Mouse (Mus musculus): ENCODE measurements around the gene Gpr22.

Gpr22 gene

DNA sequence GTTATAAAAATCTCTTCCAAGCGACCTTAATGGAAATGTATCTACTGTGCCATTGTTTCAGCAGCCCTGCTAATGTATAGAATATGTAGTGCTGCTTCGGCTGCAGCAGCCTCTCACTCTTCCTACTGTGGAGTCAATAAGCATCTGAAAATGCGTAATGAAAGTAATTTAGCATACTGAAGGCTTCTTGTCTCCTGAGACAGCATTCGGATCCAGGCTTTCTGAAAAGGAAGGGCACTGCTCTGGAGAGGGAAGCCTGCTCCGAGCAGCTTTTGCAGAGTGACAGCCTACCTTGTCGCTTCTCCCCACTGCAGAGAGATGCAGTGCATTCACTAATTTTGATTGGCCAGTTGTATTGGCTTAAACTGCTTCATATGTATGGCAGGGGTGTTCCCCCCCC, at the start of gene Gpr22:
Gpr22 (minus strand) TSS at position 348 of the 400 bp plus-strand sequence.
- no peak for DNase-seq (ENCODE audit: low read depth, low spot score)

DNA sequence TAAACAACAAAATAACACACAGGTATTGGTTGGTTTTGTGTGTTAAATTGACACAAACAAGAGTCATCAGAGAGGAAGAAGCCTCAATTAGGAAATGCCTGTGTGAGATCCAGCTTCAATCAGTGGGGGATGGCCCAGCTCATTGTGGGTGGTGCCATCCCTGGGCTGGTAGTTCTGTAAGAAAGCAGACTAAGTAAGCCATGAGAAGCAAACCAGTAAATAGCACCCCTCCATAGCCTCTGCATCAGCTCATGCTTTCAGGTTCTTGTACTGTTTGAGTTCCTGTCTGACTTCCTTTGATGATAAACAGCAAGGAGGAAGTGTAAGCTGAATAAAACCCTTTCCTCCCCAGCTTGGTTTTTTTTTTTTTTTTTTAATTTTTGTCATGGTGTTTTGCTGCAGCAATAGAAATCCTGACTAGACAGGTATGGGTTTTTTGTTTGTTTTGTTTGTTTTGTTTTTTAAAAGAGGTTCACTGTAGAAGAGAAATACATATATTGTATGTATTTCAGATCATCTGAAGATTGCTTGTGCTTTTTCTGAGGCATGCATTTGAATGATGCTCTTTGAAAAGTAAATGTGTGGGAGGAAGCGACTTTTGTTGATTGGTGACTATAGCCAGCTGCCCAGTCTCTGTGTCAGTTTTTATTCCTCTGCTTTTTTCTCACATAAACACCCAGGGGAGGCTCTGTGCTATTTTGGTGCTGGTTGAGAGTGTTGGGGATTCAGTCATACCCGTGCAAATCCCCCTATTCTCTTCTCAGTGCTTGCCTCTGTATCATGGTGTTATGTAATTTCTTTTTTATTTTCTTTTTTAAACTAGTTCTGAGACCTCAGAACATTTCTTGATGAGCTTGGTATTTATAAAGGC, 42.4 kb upstream of the Gpr22 start:
- no peak for DNase-seq (ENCODE audit: low read depth, low spot score)

DNA sequence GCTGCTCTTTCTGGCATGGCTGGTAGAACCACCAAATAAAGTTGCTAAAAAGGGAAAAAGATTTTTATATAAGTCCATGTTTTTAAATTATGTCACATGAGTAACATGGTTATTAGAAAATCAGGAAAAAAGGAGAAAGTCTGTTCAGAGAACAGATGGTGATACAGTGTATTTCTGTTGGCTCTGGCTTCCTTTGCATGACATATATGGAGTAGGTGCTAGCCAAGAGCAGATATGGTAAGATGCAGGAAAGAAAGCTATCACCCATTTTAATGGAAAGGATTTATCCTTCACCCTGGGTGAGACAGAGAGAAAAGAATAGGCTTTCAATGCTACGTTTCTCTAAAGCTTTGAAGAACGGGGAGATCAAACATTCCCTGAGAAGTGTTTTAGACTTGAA, 40.7 kb upstream of the Gpr22 start:
- DNase-seq (ENCODE audit: low read depth, low spot score) = no peak

DNA sequence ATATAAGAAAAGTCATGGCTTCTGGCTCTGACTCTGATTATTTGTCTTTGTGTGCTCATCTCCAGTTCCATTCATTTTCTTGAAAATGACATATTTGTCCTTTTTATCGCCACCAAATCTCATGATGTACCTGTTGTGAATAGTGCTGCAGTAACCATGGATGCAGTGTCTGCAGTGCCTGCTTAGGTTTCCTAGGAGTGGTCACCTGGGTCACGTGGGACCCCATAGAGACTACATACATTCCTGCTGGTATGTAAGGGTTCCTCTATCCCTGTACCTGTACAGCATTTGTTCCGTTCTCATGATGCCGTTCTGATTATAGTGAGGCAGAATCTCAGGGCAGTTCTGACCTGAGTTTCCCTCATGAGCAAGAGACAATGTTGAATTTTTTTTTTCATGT, 36.1 kb upstream of the Gpr22 start:
- DNase-seq (ENCODE audit: low read depth, low spot score) = peak; percentile 81

DNA sequence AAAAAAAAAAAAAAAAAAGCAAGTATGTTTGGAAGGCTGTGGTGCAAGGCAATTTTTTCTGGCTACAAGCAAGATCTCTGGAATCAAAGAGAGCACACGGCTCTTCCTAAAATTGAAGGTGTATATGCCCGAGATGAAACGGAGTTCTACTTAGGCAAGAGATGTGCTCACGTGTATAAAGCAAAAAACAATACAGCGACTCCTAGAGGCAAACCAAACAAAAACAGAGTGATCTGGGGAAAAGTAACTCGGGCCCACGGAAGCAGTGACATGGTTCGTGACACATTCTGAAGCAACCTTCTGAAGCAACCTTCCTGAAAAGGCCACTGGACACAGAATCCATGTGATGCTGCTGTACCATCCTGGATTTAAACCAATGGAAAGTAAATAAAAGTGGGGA, 33.6 kb upstream of the Gpr22 start:
- DNase-seq (ENCODE audit: low read depth, low spot score) = peak; percentile 58

DNA sequence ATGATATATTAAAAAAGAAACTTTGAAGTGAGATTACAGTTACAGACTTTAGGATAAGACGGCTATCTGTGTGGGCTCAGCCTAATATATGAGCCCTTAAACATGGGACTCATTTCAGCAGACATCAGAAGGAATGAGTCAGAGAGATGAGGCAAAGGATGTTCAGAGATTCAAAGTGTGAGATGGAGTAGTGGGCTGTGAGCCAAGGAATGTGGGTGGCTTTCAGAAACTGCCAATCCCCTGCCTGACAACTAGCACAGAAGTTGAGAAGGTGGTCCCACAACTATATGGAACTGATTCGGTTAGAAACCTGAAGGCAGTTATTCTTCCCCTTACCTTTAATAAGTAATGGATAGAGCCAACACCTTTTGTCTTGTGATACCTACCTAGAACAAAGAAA, 20.9 kb upstream of the Gpr22 start:
- DNase-seq (ENCODE audit: low read depth, low spot score) = no peak

DNA sequence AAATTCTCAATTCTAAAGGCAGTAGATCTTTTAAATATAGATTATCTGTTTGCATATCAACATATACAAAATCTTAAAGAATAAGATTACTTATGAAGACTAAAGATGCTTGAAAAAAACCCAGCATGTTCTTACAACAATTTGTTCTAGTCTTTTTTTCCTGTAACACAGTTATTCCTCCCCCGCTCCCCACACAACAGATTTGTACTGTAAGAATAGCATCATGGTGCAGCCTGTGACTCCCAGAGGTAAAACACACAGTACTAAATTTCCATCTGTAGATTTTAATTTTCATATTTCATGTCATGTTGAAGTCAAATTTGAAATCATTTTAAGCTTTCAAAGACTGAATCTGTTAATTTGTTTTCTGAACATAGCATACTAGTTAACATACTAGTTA, 16.4 kb upstream of the Gpr22 start:
- DNase-seq (ENCODE audit: low read depth, low spot score) = no peak

DNA sequence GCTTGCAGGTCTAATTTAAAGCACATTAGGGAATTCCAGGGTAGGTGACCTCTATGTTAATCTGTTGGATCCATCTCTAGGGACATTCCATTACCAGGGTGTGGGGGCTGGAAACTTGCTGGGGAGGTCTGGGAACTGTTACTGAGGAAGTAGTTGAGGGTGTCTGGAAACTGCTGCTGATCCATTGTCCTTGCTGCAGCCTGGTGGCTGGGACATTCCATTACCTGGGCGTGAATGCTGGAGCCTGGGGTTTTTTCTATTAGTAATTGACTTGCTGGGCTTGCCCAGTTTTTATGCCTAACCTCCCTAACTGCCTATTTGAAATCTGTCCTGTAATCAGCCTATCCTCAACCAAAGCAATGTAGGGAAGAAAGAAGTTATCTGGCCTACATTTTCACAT, 13.0 kb upstream of the Gpr22 start:
- peak; percentile 91 for DNase-seq (ENCODE audit: low read depth, low spot score)

DNA sequence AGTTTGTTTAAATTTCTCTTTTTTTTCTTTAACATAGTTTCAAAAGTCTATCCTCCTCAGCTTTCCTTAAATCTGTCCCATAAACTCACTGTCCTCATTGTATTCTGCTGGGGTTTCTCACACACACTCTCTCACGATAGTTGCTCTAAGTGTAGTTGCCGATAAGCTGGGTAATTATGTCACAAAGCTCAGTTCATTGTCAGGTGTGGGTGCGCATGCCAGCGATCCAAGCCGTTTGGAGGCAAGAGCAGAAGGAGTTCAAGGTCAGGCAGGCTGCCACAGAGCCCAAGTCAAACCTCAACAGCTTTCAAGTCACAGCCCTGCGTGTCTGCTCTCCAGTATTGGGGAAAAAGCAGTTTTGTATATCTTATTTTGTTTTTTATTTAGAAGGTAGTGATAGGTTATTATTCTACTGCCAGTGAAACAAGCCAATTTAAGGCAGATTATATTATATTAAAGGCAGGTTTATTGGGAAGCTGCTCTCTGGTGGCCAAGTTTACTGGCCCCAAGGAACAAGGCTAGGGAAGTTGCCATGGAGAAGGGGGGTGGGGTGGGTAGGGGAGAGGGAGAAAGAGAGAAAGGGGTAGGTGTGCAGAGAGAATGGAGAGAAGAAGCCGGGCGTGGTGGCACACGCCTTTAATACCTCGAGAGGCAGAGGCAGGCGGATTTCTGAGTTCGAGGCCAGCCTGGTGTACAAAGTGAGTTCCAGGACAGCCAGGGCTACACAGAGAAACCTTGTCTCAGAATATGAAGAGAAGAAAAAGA, 11.9 kb upstream of the Gpr22 start:
- peak; percentile 83 for DNase-seq (ENCODE audit: low read depth, low spot score)

DNA sequence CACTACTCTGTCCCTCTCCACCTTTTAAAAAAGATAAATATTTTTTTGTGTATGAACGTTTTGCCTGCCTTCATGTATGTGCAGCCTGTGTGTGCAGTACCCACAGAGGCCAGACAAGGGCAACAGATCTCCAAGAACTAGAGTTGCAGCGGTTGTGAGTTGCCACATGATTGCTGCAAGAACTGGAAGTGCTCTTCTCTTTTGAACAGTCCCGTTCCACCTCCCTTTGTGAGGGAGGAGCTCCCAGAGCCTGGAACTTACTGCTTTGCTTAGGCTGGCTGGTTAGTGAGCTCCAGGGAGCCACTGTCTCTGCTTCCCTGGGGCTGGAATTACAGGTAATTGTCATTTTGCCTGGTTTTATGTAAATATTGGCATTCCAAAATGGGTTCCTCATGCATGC, 10.8 kb upstream of the Gpr22 start:
- peak; percentile 89 for DNase-seq (ENCODE audit: low read depth, low spot score)

DNA sequence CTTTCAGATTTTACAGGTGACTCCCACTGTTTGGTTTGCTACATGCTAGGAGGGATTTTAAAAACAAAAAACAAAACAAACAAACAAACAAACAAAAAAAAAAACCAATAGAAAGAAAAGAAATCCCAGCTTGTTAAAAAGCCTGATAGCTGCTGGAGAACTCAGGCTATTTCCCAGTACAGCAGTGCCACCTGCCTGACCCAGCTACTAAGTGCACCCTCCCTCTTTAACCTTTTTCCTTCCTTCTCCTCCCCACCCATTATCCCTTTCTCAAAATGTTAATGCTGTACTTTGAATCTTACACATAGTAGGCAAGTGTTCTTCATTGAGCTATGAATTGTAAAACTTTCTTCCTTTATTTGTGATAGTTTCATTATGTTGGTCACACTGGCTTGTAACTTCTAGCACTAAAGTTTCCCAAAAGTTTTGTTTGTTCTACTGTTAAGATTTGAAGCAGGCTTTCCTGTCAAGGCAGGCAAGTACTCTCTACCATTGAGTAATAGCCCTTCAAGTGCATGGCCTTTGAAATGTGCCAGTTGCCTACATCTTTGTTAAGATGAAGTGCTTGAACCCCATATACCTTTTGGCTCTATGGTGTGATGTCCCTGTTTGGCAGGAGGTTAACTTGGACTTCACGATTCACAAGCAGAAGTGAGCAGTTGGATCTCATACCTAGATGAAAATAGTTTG, 6.0 kb upstream of the Gpr22 start:
- DNase-seq (ENCODE audit: low read depth, low spot score) = peak; percentile 42

DNA sequence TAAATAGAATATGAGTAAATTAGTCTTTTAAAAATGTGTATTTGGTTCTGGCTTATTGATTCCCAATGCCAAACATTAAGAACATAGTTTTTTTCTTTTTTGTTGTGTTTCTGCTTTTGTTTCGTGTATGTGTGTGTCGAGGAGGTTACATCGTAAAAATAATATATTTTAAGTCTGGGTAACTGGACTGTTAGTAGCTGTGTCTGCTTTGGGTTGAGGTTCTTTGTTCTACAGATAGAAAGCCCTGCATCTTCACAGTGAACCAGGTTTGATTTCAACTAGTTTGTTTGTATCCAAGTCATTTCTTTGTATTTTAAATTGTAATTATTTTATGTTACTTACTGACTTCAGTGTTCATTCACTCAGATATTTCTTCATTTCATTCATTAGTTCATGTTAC, 323 bp upstream of the Gpr22 start:
- no peak for DNase-seq (ENCODE audit: low read depth, low spot score)

DNA sequence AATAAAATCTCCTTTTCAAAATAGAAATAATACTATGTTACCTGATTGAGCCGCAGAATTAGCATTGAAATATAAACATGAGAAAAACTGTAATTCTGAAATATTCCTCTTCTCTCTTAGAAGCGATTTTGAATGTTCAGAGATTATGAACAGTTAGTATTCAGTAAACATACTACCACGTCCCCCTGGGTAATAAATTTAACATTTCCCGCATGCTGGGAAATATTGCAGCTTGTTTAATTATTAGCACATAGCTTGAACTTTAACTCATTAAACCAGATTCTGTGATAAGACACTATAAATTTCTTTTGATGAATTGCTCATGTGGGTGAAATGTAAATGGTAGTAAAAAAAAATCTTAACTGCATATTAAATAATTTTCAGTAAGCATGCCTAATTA, 1.0 kb downstream of the Gpr22 start:
- DNase-seq (ENCODE audit: low read depth, low spot score) = no peak

DNA sequence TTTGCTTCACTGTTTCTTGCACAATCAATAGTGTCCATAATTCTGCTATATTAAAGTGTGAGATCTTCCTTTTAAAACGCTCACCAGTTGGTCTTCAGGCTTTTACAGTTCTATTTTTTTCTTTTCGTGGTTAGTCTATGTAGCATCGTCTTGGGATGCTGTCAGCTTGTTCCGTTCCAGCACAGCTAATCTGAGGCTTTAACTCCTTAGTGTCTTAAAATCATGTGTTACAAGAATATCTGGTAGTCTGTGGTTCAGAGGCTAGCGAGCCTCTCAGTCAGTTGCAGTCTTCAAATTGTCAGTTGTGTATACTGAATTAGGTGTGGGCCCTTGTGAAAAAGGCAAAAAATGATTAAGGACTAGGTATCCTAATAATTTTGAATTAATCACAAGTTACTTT, 1.5 kb downstream of the Gpr22 start:
- no peak for DNase-seq (ENCODE audit: low read depth, low spot score)

DNA sequence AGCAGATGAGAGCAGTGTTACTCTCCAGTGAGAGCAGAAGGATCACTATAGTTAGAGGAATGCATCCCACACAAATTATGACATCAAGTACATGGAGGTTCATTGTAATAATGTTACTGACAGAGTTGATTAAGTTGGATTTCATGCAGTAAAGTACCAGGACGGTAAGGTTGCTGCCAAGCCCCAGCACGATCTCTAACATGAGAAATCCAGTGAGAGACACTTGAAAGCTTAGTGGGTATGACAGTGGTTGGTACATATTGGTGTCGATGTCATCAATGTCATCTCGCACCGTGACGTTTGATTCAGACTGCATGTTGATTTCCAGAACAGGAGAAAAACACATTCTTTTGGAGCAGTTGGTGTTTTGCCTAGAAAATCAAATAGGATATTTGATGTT, 4.1 kb downstream of the Gpr22 start:
- no peak for DNase-seq (ENCODE audit: low read depth, low spot score)

DNA sequence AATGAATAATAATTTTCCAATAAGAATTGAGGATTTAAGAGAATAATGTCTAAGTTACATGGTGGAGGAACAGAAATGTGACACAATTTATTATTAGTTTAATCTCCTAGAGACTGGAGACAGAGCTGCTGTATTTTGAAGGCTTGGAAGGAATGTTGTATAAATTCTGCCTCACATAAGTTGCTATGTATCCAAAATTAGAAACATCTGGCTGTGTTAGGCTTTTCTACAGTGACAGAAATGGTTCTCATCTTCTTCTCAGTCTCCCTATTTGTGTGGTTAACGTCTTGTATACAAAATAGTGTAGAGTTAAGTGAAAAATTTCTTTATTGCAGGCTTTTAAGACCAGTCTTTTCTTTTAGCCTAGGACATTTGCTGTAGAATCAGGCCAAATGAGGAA, 6.2 kb downstream of the Gpr22 start:
- DNase-seq (ENCODE audit: low read depth, low spot score) = no peak

DNA sequence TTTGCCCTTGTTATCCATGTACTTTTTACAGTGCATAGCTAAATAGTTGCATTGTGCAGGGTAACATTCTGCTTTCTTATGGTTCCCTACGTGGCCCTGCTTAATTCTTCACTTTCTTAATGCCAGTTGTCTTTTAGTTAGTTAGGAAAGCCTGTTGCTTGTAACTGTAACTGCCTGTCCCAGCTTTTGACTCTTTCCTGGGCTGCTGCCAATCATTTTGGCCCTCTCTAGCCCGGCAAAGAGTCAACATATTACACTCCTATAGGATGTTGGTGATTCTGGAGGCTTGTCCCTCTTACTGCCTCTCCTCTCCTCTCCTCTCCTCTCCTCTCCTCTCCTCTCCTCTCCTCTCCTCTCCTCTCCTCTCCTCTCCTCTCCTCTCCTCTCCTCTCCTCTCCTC, 7.6 kb downstream of the Gpr22 start:
- no peak for DNase-seq (ENCODE audit: low read depth, low spot score)

DNA sequence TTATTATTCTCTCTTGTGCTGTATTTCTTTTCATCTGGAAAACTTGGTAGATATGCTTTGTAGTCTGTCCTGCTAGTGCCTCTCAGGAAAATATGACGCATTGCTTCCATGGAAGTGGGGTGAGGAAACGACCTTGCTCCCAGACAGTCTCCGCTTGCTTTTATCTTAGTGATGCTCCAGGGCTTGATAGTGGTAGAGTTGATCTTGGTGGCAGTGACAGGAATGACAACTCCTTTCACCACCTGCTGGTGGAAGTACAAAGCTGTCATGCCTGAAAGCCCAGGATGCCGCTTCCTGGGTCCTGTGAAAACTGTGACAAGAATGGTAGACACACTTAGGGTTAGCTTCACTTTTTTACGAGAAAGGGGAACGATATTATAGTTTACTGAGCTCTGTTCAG, 9.8 kb downstream of the Gpr22 start:
- no peak for DNase-seq (ENCODE audit: low read depth, low spot score)

DNA sequence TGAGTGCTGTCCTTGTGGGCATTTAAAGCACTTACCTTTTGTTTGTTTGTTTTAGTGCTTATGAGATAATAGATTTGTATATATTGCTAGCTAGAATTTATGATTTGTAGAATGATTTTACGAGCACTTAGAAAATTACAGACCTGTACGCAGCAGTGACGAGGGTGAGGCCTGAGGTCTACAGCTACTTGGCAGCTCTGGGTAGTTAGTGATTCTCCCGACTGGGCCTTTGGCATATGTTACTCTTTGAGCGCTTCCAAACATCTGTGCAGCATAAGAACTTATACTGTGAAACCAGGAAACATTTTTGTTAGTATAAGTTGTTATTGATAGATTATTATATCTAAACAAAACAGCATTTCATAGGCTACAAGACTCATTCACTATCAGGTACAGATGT, 12.3 kb downstream of the Gpr22 start:
- DNase-seq (ENCODE audit: low read depth, low spot score) = no peak

DNA sequence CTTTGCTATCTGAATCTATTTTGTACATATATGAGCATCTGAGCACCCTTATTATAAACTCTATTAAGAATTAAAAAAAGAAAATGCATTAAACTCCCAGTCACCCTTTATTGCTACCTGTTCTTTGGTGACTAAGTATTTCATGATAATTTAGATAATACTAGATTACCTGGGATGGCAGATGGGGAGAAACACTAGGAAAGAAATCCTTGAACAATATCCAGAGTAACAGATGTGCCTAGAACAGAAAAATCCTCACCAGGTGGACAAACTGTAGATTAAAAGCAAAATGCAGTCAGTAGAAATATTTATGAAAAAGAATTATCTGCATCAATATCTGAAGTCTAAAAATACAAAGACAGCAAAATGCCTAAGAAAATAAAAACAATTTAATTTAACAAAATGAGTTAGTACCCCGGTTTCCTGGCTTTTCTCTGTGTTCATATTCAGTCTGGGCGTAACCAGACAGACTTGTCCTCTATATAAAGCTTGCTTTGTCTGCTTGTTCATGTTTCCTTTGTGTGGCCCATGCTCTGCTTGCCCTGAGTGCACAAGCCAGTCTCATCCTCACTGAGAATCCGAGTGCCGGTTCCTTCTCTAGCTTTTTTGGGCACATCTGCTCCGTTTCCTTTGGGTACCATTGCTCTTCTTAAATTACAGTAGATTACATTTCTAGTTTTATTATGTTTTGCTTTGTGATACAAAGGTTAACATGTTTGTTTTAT, 13.0 kb downstream of the Gpr22 start:
- DNase-seq (ENCODE audit: low read depth, low spot score) = no peak

DNA sequence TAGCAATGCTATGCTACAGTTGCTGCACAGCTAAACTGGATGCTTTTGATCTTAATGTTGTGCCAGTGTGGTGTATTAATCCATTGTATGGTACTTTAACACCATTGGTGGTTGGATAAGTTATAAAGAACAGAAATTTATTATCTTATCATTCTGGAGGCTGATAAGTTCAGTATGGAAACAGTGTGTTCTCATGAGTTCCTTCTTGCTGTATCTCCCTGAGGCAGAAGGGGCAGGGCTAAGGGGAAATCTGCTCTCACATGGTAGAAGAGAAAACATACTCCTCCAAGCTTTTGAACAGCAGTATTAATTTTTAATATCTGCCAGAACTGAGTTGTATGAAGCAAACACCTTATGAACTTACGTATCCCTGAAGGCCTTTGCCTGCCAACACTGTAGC, 20.5 kb downstream of the Gpr22 start:
- no peak for DNase-seq (ENCODE audit: low read depth, low spot score)

DNA sequence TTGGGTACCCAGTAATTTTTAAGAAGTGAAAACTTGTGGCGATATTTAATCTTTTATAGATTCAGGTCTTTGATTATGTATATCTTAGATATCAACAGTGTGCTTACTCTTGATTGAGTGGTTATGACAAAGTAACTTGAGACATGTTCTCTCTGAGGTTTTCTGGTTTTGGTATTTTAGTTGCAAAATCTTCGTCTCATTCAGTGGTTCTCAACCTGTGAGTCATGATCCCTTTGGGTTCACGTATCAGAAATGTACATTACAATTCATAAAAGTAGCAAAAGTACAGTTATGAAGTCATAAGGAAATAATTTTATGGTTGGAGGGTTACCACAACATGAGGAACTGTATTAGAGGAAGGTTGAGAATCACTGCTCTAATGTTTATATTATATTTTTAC, 27.1 kb downstream of the Gpr22 start:
- DNase-seq (ENCODE audit: low read depth, low spot score) = no peak
